Mouse (Mus musculus): ENCODE data around the gene Trpv4. TPM values are rescaled to one million over a fixed set of nuclear protein-coding genes. Genes with fewer than 3 reads are reported as not detected.

The Trpv4 gene
- polyA plus RNA-seq, 1 experiment, result 31.8 TPM

GRCm38 (mm10) chr5:114588416-114588815 lies 69.8 kb downstream of the Trpv4 start:
- H3K4me1 ChIP-seq (ENCODE audit: control insufficient read depth, insufficient read depth, low read length), result peaks cover 8% of the 10 kb centered on the region

GRCm38 (mm10) chr5:114587908-114588307 lies 70.3 kb downstream of the Trpv4 start:
- H3K4me3 ChIP-seq (ENCODE audit: insufficient read depth, low read length), result no peak overlapping the region
- no peak overlapping the region for H3K27ac ChIP-seq (ENCODE audit: insufficient read depth, low read depth, low read length)
- TF ChIP-seq POLR2A (IDR thresholded peaks at IDR 0.05; ENCODE audit: borderline replicate concordance, low read depth, low read length), result no peak
- peaks cover 5% of the 10 kb centered on the region for H3K4me1 ChIP-seq (ENCODE audit: control insufficient read depth, insufficient read depth, low read length)

More at GRCm38 (mm10) chr5:114588416-114588815, 69.8 kb downstream of the Trpv4 start:
- H3K27ac ChIP-seq (ENCODE audit: insufficient read depth, low read depth, low read length), result no peak overlapping the region
- no peak overlapping the region for H3K4me3 ChIP-seq (ENCODE audit: insufficient read depth, low read length)
- no peak for TF ChIP-seq CTCF (IDR thresholded peaks at IDR 0.05; ENCODE audit: low read depth, low read length)
- no peak for TF ChIP-seq POLR2A (IDR thresholded peaks at IDR 0.05; ENCODE audit: borderline replicate concordance, low read depth, low read length)

GRCm38 (mm10) chr5:114585682-114586081 lies 72.5 kb downstream of the Trpv4 start:
- H3K27ac ChIP-seq (ENCODE audit: insufficient read depth, low read depth, low read length), result no peak overlapping the region
- no peak overlapping the region for H3K4me3 ChIP-seq (ENCODE audit: insufficient read depth, low read length)
- TF ChIP-seq CTCF (IDR thresholded peaks at IDR 0.05; ENCODE audit: low read depth, low read length) (no peak), POLR2A (IDR thresholded peaks at IDR 0.05; ENCODE audit: borderline replicate concordance, low read depth, low read length) (no peak)
- H3K4me1 ChIP-seq (ENCODE audit: control insufficient read depth, insufficient read depth, low read length), result no peaks in the 10 kb centered on the region

- Histone ChIP-seq H3K4me3 (ENCODE audit: insufficient read depth, low read length) (no peak overlapping the region), H3K27ac (ENCODE audit: insufficient read depth, low read depth, low read length) (no peak overlapping the region), H3K4me1 (ENCODE audit: control insufficient read depth, insufficient read depth, low read length) (no peaks in the 10 kb centered on the region)
- TF ChIP-seq POLR2A (IDR thresholded peaks at IDR 0.05; ENCODE audit: borderline replicate concordance, low read depth, low read length), result no peak
- TF ChIP-seq CTCF (IDR thresholded peaks at IDR 0.05; ENCODE audit: low read depth, low read length), result no peak
Observed at GRCm38 (mm10) chr5:114584293-114585104, 73.7 kb downstream of the Trpv4 start.

GRCm38 (mm10) chr5:114583490-114584175 lies 74.6 kb downstream of the Trpv4 start:
- Histone ChIP-seq H3K4me3 (ENCODE audit: insufficient read depth, low read length) (no peak overlapping the region), H3K27ac (ENCODE audit: insufficient read depth, low read depth, low read length) (no peak overlapping the region), H3K4me1 (ENCODE audit: control insufficient read depth, insufficient read depth, low read length) (no peaks in the 10 kb centered on the region)
- TF ChIP-seq CTCF (IDR thresholded peaks at IDR 0.05; ENCODE audit: low read depth, low read length), result no peak
- TF ChIP-seq POLR2A (IDR thresholded peaks at IDR 0.05; ENCODE audit: borderline replicate concordance, low read depth, low read length), result no peak

GRCm38 (mm10) chr5:114583046-114583445 lies 75.2 kb downstream of the Trpv4 start:
- Histone ChIP-seq H3K4me3 (ENCODE audit: insufficient read depth, low read length) (no peak overlapping the region), H3K4me1 (ENCODE audit: control insufficient read depth, insufficient read depth, low read length) (no peaks in the 10 kb centered on the region), H3K27ac (ENCODE audit: insufficient read depth, low read depth, low read length) (no peak overlapping the region)
- TF ChIP-seq CTCF (IDR thresholded peaks at IDR 0.05; ENCODE audit: low read depth, low read length) (no peak), POLR2A (IDR thresholded peaks at IDR 0.05; ENCODE audit: borderline replicate concordance, low read depth, low read length) (no peak)

GRCm38 (mm10) chr5:114581486-114581885 lies 76.7 kb downstream of the Trpv4 start:
- Histone ChIP-seq H3K27ac (ENCODE audit: insufficient read depth, low read depth, low read length) (no peak overlapping the region), H3K4me1 (ENCODE audit: control insufficient read depth, insufficient read depth, low read length) (no peaks in the 10 kb centered on the region)
- TF ChIP-seq CTCF (IDR thresholded peaks at IDR 0.05; ENCODE audit: low read depth, low read length) (no peak), POLR2A (IDR thresholded peaks at IDR 0.05; ENCODE audit: borderline replicate concordance, low read depth, low read length) (no peak)

GRCm38 (mm10) chr5:114579714-114580357 lies 78.4 kb downstream of the Trpv4 start:
- no peaks in the 10 kb centered on the region for H3K4me1 ChIP-seq (ENCODE audit: control insufficient read depth, insufficient read depth, low read length)
- H3K27ac ChIP-seq (ENCODE audit: insufficient read depth, low read depth, low read length), result no peak overlapping the region
- TF ChIP-seq POLR2A (IDR thresholded peaks at IDR 0.05; ENCODE audit: borderline replicate concordance, low read depth, low read length), result no peak
- no peak for TF ChIP-seq CTCF (IDR thresholded peaks at IDR 0.05; ENCODE audit: low read depth, low read length)
- no peak overlapping the region for H3K4me3 ChIP-seq (ENCODE audit: insufficient read depth, low read length)

More at GRCm38 (mm10) chr5:114581486-114581885, 76.7 kb downstream of the Trpv4 start:
- no peak overlapping the region for H3K4me3 ChIP-seq (ENCODE audit: insufficient read depth, low read length)

GRCm38 (mm10) chr5:114578361-114578760 lies 79.9 kb downstream of the Trpv4 start:
- no peak overlapping the region for H3K4me3 ChIP-seq (ENCODE audit: insufficient read depth, low read length)
- no peaks in the 10 kb centered on the region for H3K4me1 ChIP-seq (ENCODE audit: control insufficient read depth, insufficient read depth, low read length)
- no peak overlapping the region for H3K27ac ChIP-seq (ENCODE audit: insufficient read depth, low read depth, low read length)
- TF ChIP-seq POLR2A (IDR thresholded peaks at IDR 0.05; ENCODE audit: borderline replicate concordance, low read depth, low read length) (no peak), CTCF (IDR thresholded peaks at IDR 0.05; ENCODE audit: low read depth, low read length) (no peak)

Data from bone marrow macrophage, adult 2 months (primary cell).